Mouse (Mus musculus): ENCODE results near the gene Timm10b.

Gene Timm10b

GRCm38 (mm10) chr7:105639756-105640155 lies at the start of gene Timm10b:
TSS of gene Timm10b (plus strand) at chr7:105640056.
- no peak for DNase-seq (ENCODE audit: extremely low read depth, low read depth, low spot score)

GRCm38 (mm10) chr7:105590097-105590496 lies 49.8 kb upstream of the Timm10b start:
- DNase-seq (ENCODE audit: extremely low read depth, low read depth, low spot score), result no peak

GRCm38 (mm10) chr7:105602860-105603623 lies 36.8 kb upstream of the Timm10b start:
- no peak for DNase-seq (ENCODE audit: extremely low read depth, low read depth, low spot score)

GRCm38 (mm10) chr7:105608467-105608866 lies 31.4 kb upstream of the Timm10b start:
- DNase-seq (ENCODE audit: extremely low read depth, low read depth, low spot score), result no peak

GRCm38 (mm10) chr7:105611767-105612166 lies 28.1 kb upstream of the Timm10b start:
- no peak for DNase-seq (ENCODE audit: extremely low read depth, low read depth, low spot score)

GRCm38 (mm10) chr7:105614400-105614799 lies 25.5 kb upstream of the Timm10b start:
- no peak for DNase-seq (ENCODE audit: extremely low read depth, low read depth, low spot score)

- DNase-seq (ENCODE audit: extremely low read depth, low read depth, low spot score), result no peak
Measured at GRCm38 (mm10) chr7:105615720-105616119, 24.1 kb upstream of the Timm10b start.

- DNase-seq (ENCODE audit: extremely low read depth, low read depth, low spot score), result no peak
Measured at GRCm38 (mm10) chr7:105616561-105616960, 23.3 kb upstream of the Timm10b start.

GRCm38 (mm10) chr7:105617810-105618209 lies 22.0 kb upstream of the Timm10b start:
- DNase-seq (ENCODE audit: extremely low read depth, low read depth, low spot score), result no peak

- DNase-seq (ENCODE audit: extremely low read depth, low read depth, low spot score), result no peak
Measured at GRCm38 (mm10) chr7:105619701-105620100, 20.2 kb upstream of the Timm10b start.

GRCm38 (mm10) chr7:105621053-105621452 lies 18.8 kb upstream of the Timm10b start:
- DNase-seq (ENCODE audit: extremely low read depth, low read depth, low spot score), result no peak

- no peak for DNase-seq (ENCODE audit: extremely low read depth, low read depth, low spot score)
Measured at GRCm38 (mm10) chr7:105621646-105622292, 18.1 kb upstream of the Timm10b start.

- DNase-seq (ENCODE audit: extremely low read depth, low read depth, low spot score), result no peak
Measured at GRCm38 (mm10) chr7:105625397-105625796, 14.5 kb upstream of the Timm10b start.

GRCm38 (mm10) chr7:105628633-105629032 lies 11.2 kb upstream of the Timm10b start:
- no peak for DNase-seq (ENCODE audit: extremely low read depth, low read depth, low spot score)

- DNase-seq (ENCODE audit: extremely low read depth, low read depth, low spot score), result no peak
Measured at GRCm38 (mm10) chr7:105632551-105632972, 7.3 kb upstream of the Timm10b start.

GRCm38 (mm10) chr7:105633127-105633800 lies 6.6 kb upstream of the Timm10b start, which contains the start of gene Trim3:
TSS of gene Trim3 (minus strand) at chr7:105633571.
- no peak for DNase-seq (ENCODE audit: extremely low read depth, low read depth, low spot score)

GRCm38 (mm10) chr7:105633801-105634135 lies 6.1 kb upstream of the Timm10b start:
- no peak for DNase-seq (ENCODE audit: extremely low read depth, low read depth, low spot score)

GRCm38 (mm10) chr7:105634272-105634920 lies 5.5 kb upstream of the Timm10b start:
- DNase-seq (ENCODE audit: extremely low read depth, low read depth, low spot score), result no peak

- DNase-seq (ENCODE audit: extremely low read depth, low read depth, low spot score), result no peak
Measured at GRCm38 (mm10) chr7:105635726-105636125, 4.1 kb upstream of the Timm10b start.

- no peak for DNase-seq (ENCODE audit: extremely low read depth, low read depth, low spot score)
Measured at GRCm38 (mm10) chr7:105638776-105639175, 1.1 kb upstream of the Timm10b start.

GRCm38 (mm10) chr7:105639304-105639703 lies 552 bp upstream of the Timm10b start:
- DNase-seq (ENCODE audit: extremely low read depth, low read depth, low spot score), result no peak
